Mouse (Mus musculus) heart, postnatal 25 days (tissue): ENCODE data around the gene Trim11. TPM values are rescaled to one million over a fixed set of nuclear protein-coding genes. Genes with fewer than 3 reads are reported as not detected.

Source experiments
- DNase-seq: peaks from one replicate; pipeline ENCODE4 v3.0.0; 2022; ENCODE audit warnings: low spot score
- intact Hi-C: fragments of 180-260 bp; cut with DNase I; formaldehyde crosslinking; loops from one replicate; pipeline ENCODE4 v1.15.1; 2025
- microRNA-seq: library from miRNA; unstranded; fragments of <30 nt; microRNA quantifications from one replicate; pipeline ENCODE4 v1.2.0, GENCODE M21; 2022
- total RNA-seq, 2 experiments: library from RNA; stranded (reverse); gene quantifications; 2 replicates each; pipeline ENCODE4 v1.2.3; 2021

Trim11 gene
- total RNA-seq, 2 experiments from 2014 or later, result 14.8 to 15.5 TPM

GRCm38 (mm10) chr11:58999830-59000229 is 21.9 kb downstream of the Trim11 start:
- no peak for DNase-seq
- intact Hi-C loops, result no loop called here

- no peak for DNase-seq
- intact Hi-C loops, result no loop called here
Measured at GRCm38 (mm10) chr11:59000635-59001034, 22.7 kb downstream of the Trim11 start.

GRCm38 (mm10) chr11:59002327-59003079 is 24.6 kb downstream of the Trim11 start:
- DNase-seq, result no peak
- intact Hi-C loops, result no loop called here

- DNase-seq, result no peak
Measured at GRCm38 (mm10) chr11:59015052-59015451, 37.2 kb downstream of the Trim11 start.

GRCm38 (mm10) chr11:59026411-59026810 is 48.5 kb downstream of the Trim11 start:
- DNase-seq, result no peak
- intact Hi-C loops, result no loop called here

More at GRCm38 (mm10) chr11:59015052-59015451, 37.2 kb downstream of the Trim11 start:
- intact Hi-C loops, result no loop called here

- no peak for DNase-seq
- intact Hi-C loops, result no loop called here
Measured at GRCm38 (mm10) chr11:59029003-59029402, 51.1 kb downstream of the Trim11 start.

Small RNA genes lying within 50 kb of the gene (microRNA-seq; reads per million reads assigned to microRNA genes)
- gene Gm44313, result not detected

Other genes with a start within 250 kb of the Trim11 start
- gene Olfr317, start 238.9 kb upstream of the Trim11 start, total RNA-seq, result not detected
- not detected for gene Olfr316, start 225.4 kb upstream of the Trim11 start, total RNA-seq
- not detected for gene Olfr315, start 204.9 kb upstream of the Trim11 start, total RNA-seq
- gene Olfr314, start 195.1 kb upstream of the Trim11 start, total RNA-seq, result not detected
- not detected for gene Fam183b, start 176.1 kb upstream of the Trim11 start, total RNA-seq
- not detected for gene Olfr313, start 163.1 kb upstream of the Trim11 start, total RNA-seq
- gene Olfr312, start 148.9 kb upstream of the Trim11 start, total RNA-seq, result not detected
- gene Olfr311, start 138.8 kb upstream of the Trim11 start, total RNA-seq, result not detected
- 1 to 10 TPM; 2.1 to 2.3 TPM for gene Gm12258, start 130.9 kb upstream of the Trim11 start, total RNA-seq
- 1 to 10 TPM; 1.4 to 2.3 TPM for gene 2810021J22Rik, start 110.9 kb upstream of the Trim11 start, total RNA-seq
- gene Zfp39, start 73.9 kb upstream of the Trim11 start, total RNA-seq, result 1 to 10 TPM; 3.4 to 4.1 TPM
- not detected for gene Btnl10, start 60.2 kb upstream of the Trim11 start, total RNA-seq
- gene Rnf187, start 39.2 kb upstream of the Trim11 start, total RNA-seq, result 100 to 1,000 TPM; 163 to 167 TPM
- 1 to 10 TPM; 1.8 to 2.3 TPM for gene Hist3h2ba, start 29.2 kb upstream of the Trim11 start, total RNA-seq
- gene Hist3h2a, start 23.4 kb upstream of the Trim11 start, total RNA-seq, result 10 to 100 TPM; 17.1 to 21.3 TPM
- gene Trim17, start 23.4 kb upstream of the Trim11 start, total RNA-seq, result under 1 TPM; 0.10 to 0.17 TPM
- 100 to 1,000 TPM; 626 to 647 TPM for gene Obscn, start 158.3 kb downstream of the Trim11 start, total RNA-seq
- gene Iba57, start 185.6 kb downstream of the Trim11 start, total RNA-seq, result 10 to 100 TPM; 15.1 to 16.1 TPM
- 1 to 10 TPM in 1 of 2 experiments, under 1 TPM in 1; 0.98 to 1.5 TPM for gene Gjc2, start 205.1 kb downstream of the Trim11 start, total RNA-seq
- 10 to 100 TPM; 85.4 to 92.6 TPM for gene Guk1, start 214.1 kb downstream of the Trim11 start, total RNA-seq
- gene Mrpl55, start 224.4 kb downstream of the Trim11 start, total RNA-seq, result 100 to 1,000 TPM; 118 to 122 TPM
- 1 to 10 TPM; 8.3 to 8.7 TPM for gene 2310033P09Rik, start 230.2 kb downstream of the Trim11 start, total RNA-seq